24 mouse cellular contexts compared by ENCODE assay signal in genomic region chr16:11701579-11701978, GRCm38 (mm10).
DNase-seq lines count a peak whose midpoint lies in the region; ATAC-seq lines count a peak whose summit lies in the region.
"Had no signal": no experiment of that assay in that cellular context is flagged by ENCODE, and none has a peak within 500 bp of the region (broad histone marks: within the 10 kb centered on the region; RNA-seq: fewer than 3 reads in every experiment).

No protein-coding gene starts in this region.

- H3K27ac ChIP-seq in heart, embryonic 12.5 days (ENCODE audit: poor library complexity, severe bottlenecking), result no peak overlapping the region
- H3K27ac ChIP-seq in liver, embryonic 12.5 days, result no peak overlapping the region
- no peak overlapping the region for H3K27ac ChIP-seq in liver, embryonic 11.5 days (ENCODE audit: low read depth, low read length)
- H3K27ac ChIP-seq: embryonic facial prominence, embryonic 10.5 days; embryonic facial prominence, embryonic 12.5 days; forebrain, embryonic 13.5 days; forebrain, embryonic 15.5 days had no signal

- no peak overlapping the region for H3K4me3 ChIP-seq in heart, embryonic 12.5 days
- H3K4me3 ChIP-seq in liver, embryonic 12.5 days, result no peak overlapping the region
- no peak overlapping the region for H3K4me3 ChIP-seq in liver, embryonic 11.5 days (ENCODE audit: low read depth, low read length)
- H3K4me3 ChIP-seq: embryonic facial prominence, embryonic 10.5 days; embryonic facial prominence, embryonic 12.5 days; forebrain, embryonic 13.5 days; forebrain, embryonic 15.5 days had no signal

- H3K4me2 ChIP-seq in heart, embryonic 12.5 days, result no peak overlapping the region
- no peak overlapping the region for H3K4me2 ChIP-seq in liver, embryonic 12.5 days
- H3K4me2 ChIP-seq in liver, embryonic 11.5 days, result no peak overlapping the region
- H3K4me2 ChIP-seq: embryonic facial prominence, embryonic 12.5 days; forebrain, embryonic 13.5 days; forebrain, embryonic 15.5 days had no signal

- H3K36me3 ChIP-seq in heart, embryonic 12.5 days, result no peaks in the 10 kb centered on the region
- H3K36me3 ChIP-seq in liver, embryonic 12.5 days, result no peaks in the 10 kb centered on the region
- H3K36me3 ChIP-seq in liver, embryonic 11.5 days (ENCODE audit: control insufficient read depth, insufficient read depth, low read length), result no peaks in the 10 kb centered on the region
- H3K36me3 ChIP-seq: embryonic facial prominence, embryonic 10.5 days; embryonic facial prominence, embryonic 12.5 days; forebrain, embryonic 15.5 days; G1E had no signal

- peaks cover 12% of the 10 kb centered on the region for H3K4me1 ChIP-seq in heart, embryonic 12.5 days (replicated peaks)
- H3K4me1 ChIP-seq in liver, embryonic 12.5 days, result peaks cover 13% of the 10 kb centered on the region
- no peaks in the 10 kb centered on the region; the same call in 1 of the 2 replicates for H3K4me1 ChIP-seq in liver, embryonic 11.5 days (replicated peaks; ENCODE audit: control insufficient read depth, insufficient read depth, low read length)
- H3K4me1 ChIP-seq: embryonic facial prominence, embryonic 10.5 days; embryonic facial prominence, embryonic 12.5 days; forebrain, embryonic 13.5 days; forebrain, embryonic 15.5 days had no signal

- H3K9me3 ChIP-seq in heart, embryonic 12.5 days (replicated peaks), result no peaks in the 10 kb centered on the region
- H3K9me3 ChIP-seq in liver, embryonic 12.5 days (replicated peaks), result no peaks in the 10 kb centered on the region
- H3K9me3 ChIP-seq in liver, embryonic 11.5 days (ENCODE audit: control insufficient read depth, low read length), result no peaks in the 10 kb centered on the region
- H3K9me3 ChIP-seq: embryonic facial prominence, embryonic 10.5 days; embryonic facial prominence, embryonic 12.5 days; forebrain, embryonic 13.5 days; forebrain, embryonic 15.5 days; G1E had no signal

- no peaks in the 10 kb centered on the region for H3K27me3 ChIP-seq in heart, embryonic 12.5 days (replicated peaks)
- H3K27me3 ChIP-seq in liver, embryonic 12.5 days (replicated peaks), result no peaks in the 10 kb centered on the region
- H3K27me3 ChIP-seq in liver, embryonic 11.5 days (replicated peaks; ENCODE audit: control insufficient read depth, insufficient read depth, low read length), result no peaks in the 10 kb centered on the region
- H3K27me3 ChIP-seq: CH12.LX; embryonic facial prominence, embryonic 12.5 days; forebrain, embryonic 13.5 days; forebrain, embryonic 15.5 days; Patski had no signal

- no peak for ATAC-seq in heart, embryonic 12.5 days (ENCODE audit: insufficient number of reproducible peaks, low FRiP score)
- peak; percentile 67; the same call in 1 of the 2 replicates for ATAC-seq in liver, embryonic 12.5 days
- ATAC-seq in liver, embryonic 11.5 days (replicated peaks; ENCODE audit: low FRiP score), result no peak
- ATAC-seq: activated CD4-positive, CD25-positive, alpha-beta regulatory T cell, adult 4 months; CD4-positive, CD25-positive, alpha-beta regulatory T cell, adult 4 months; forebrain, embryonic 13.5 days; forebrain, embryonic 15.5 days; forebrain, postnatal 0 days; Patski had no signal

- 79% methylated on average over 1 of the region's 1 CpGs for WGBS in heart, embryonic 12.5 days
- 71% methylated on average over 1 of the region's 1 CpGs for WGBS in liver, embryonic 12.5 days (ENCODE audit: insufficient replicate concordance)
- whole genome bisulfite sequencing in liver, embryonic 11.5 days, result 75% methylated on average over 1 of the region's 1 CpGs

- no peak overlapping the region for H3K9ac ChIP-seq in heart, embryonic 12.5 days
- no peak overlapping the region for H3K9ac ChIP-seq in liver, embryonic 12.5 days
- H3K9ac ChIP-seq in liver, embryonic 11.5 days (ENCODE audit: low read depth, low read length), result no peak overlapping the region
- H3K9ac ChIP-seq: embryonic facial prominence, embryonic 12.5 days; forebrain, embryonic 13.5 days; forebrain, embryonic 15.5 days; forebrain, postnatal 0 days had no signal

- peak; percentile 67 for DNase-seq in heart, adult 11 months
- no peak for DNase-seq in liver, embryonic 11.5 days (ENCODE audit: low spot score)
- DNase-seq in adipocyte (ENCODE audit: low spot score), result no peak
- DNase-seq: adrenal gland, adult 2 months; adrenal gland, postnatal 10 days; adrenal gland, postnatal 25 days; B cell, adult 2 months; cerebellum, adult 11-12 months; cerebellum, adult 2 months; cerebellum, adult 9-10 months; cerebellum, postnatal 10 days; cerebellum, postnatal 25 days; forebrain, postnatal 0 days had no signal
